Mouse (Mus musculus): ENCODE results near the gene Hk1.

Gene Hk1

GRCm38 (mm10) chr10:62264299-62264698 lies 115.4 kb downstream of the Hk1 start:
- no peak for DNase-seq

- peak; percentile 71 to 83 for DNase-seq
These were observed 118.4 kb downstream of the Hk1 start for GRCm38 (mm10) chr10:62261115-62261886.

- no peak for DNase-seq
These were observed 121.4 kb downstream of the Hk1 start for GRCm38 (mm10) chr10:62258298-62258697.

- DNase-seq = no peak
These were observed 127.0 kb downstream of the Hk1 start for GRCm38 (mm10) chr10:62252496-62253235.

- no peak for DNase-seq
These were observed 127.7 kb downstream of the Hk1 start, which contains the start of gene Tacr2 for GRCm38 (mm10) chr10:62252000-62252488. Tacr2 (plus strand) TSS chr10:62252438.

- DNase-seq = no peak
These were observed 131.9 kb downstream of the Hk1 start for GRCm38 (mm10) chr10:62247815-62248214.

GRCm38 (mm10) chr10:62247156-62247555 lies 132.6 kb downstream of the Hk1 start:
- no peak for DNase-seq

- DNase-seq = no peak
These were observed 135.6 kb downstream of the Hk1 start for GRCm38 (mm10) chr10:62244067-62244466.

GRCm38 (mm10) chr10:62242896-62243295 lies 136.8 kb downstream of the Hk1 start:
- DNase-seq = peak; percentile 54 to 71

GRCm38 (mm10) chr10:62242358-62242757 lies 137.3 kb downstream of the Hk1 start:
- DNase-seq = no peak

- DNase-seq = peak; percentile 51 to 69
These were observed 140.4 kb downstream of the Hk1 start for GRCm38 (mm10) chr10:62239270-62239669.

- no peak for DNase-seq
These were observed 141.0 kb downstream of the Hk1 start for GRCm38 (mm10) chr10:62238688-62239087.

- no peak for DNase-seq
These were observed 142.5 kb downstream of the Hk1 start for GRCm38 (mm10) chr10:62237205-62237604.

GRCm38 (mm10) chr10:62236165-62236564 lies 143.5 kb downstream of the Hk1 start:
- DNase-seq = no peak

GRCm38 (mm10) chr10:62231811-62232210 lies 147.9 kb downstream of the Hk1 start:
- DNase-seq = no peak

- DNase-seq = no peak
These were observed 148.3 kb downstream of the Hk1 start for GRCm38 (mm10) chr10:62231395-62231732.

- peak; percentile 96 to 98 for DNase-seq
These were observed 148.9 kb downstream of the Hk1 start, which contains the start of gene Tspan15 for GRCm38 (mm10) chr10:62230708-62231394. Tspan15 (minus strand) TSS chr10:62231251.

GRCm38 (mm10) chr10:62228126-62228525 lies 151.6 kb downstream of the Hk1 start:
- peak; percentile 51 to 62 for DNase-seq

GRCm38 (mm10) chr10:62225839-62226238 lies 153.9 kb downstream of the Hk1 start:
- no peak for DNase-seq

- no peak for DNase-seq
These were observed 155.5 kb downstream of the Hk1 start for GRCm38 (mm10) chr10:62224231-62224630.

- no peak for DNase-seq
These were observed 156.9 kb downstream of the Hk1 start for GRCm38 (mm10) chr10:62222777-62223176.

- no peak for DNase-seq
These were observed 158.1 kb downstream of the Hk1 start for GRCm38 (mm10) chr10:62221647-62222046.

Measured in cerebellum, postnatal 25 days (tissue).